Mouse (Mus musculus) c-Kit-positive CD71-positive TER-119-negative erythroid progenitor cells, embryonic 14.5 days (primary cell): Measurements from ENCODE around the gene Ralgapa2.

Source experiments
- DNase-seq: peaks from one replicate; pipeline ENCODE4 v3.0.0-alpha.2; 2013; ENCODE audit warnings: low read depth

Gene Ralgapa2

GRCm38 (mm10) chr2:146300500-146301020 lies 211.6 kb downstream of the Ralgapa2 start:
- no peak for DNase-seq

GRCm38 (mm10) chr2:146299841-146300460 lies 212.2 kb downstream of the Ralgapa2 start:
- DNase-seq: no peak

GRCm38 (mm10) chr2:146293538-146293937 lies 218.6 kb downstream of the Ralgapa2 start:
- DNase-seq: no peak

- DNase-seq: no peak
Measured at GRCm38 (mm10) chr2:146290871-146291637, 221.1 kb downstream of the Ralgapa2 start.

- no peak for DNase-seq
Measured at GRCm38 (mm10) chr2:146290366-146290765, 221.8 kb downstream of the Ralgapa2 start.

GRCm38 (mm10) chr2:146289394-146289793 lies 222.8 kb downstream of the Ralgapa2 start:
- no peak for DNase-seq

- no peak for DNase-seq
Measured at GRCm38 (mm10) chr2:146288326-146288725, 223.8 kb downstream of the Ralgapa2 start.

GRCm38 (mm10) chr2:146287531-146287930 lies 224.6 kb downstream of the Ralgapa2 start:
- no peak for DNase-seq

GRCm38 (mm10) chr2:146281346-146281745 lies 230.8 kb downstream of the Ralgapa2 start:
- peak; percentile 20 for DNase-seq

- no peak for DNase-seq
Measured at GRCm38 (mm10) chr2:146280921-146281274, 231.2 kb downstream of the Ralgapa2 start.

GRCm38 (mm10) chr2:146280221-146280920 lies 231.8 kb downstream of the Ralgapa2 start:
- DNase-seq: no peak

GRCm38 (mm10) chr2:146279430-146280220 lies 232.5 kb downstream of the Ralgapa2 start:
- no peak for DNase-seq

- DNase-seq: no peak
Measured at GRCm38 (mm10) chr2:146278381-146278780, 233.8 kb downstream of the Ralgapa2 start.

- DNase-seq: no peak
Measured at GRCm38 (mm10) chr2:146266539-146266938, 245.6 kb downstream of the Ralgapa2 start.

- no peak for DNase-seq
Measured at GRCm38 (mm10) chr2:146265045-146265444, 247.1 kb downstream of the Ralgapa2 start.

GRCm38 (mm10) chr2:146262966-146263365 lies 249.2 kb downstream of the Ralgapa2 start:
- DNase-seq: no peak

- DNase-seq: no peak
Measured at GRCm38 (mm10) chr2:146262215-146262614, 249.9 kb downstream of the Ralgapa2 start.

- DNase-seq: no peak
Measured at GRCm38 (mm10) chr2:146261146-146261545, 251.0 kb downstream of the Ralgapa2 start.

GRCm38 (mm10) chr2:146259787-146260560 lies 252.2 kb downstream of the Ralgapa2 start:
- no peak for DNase-seq

GRCm38 (mm10) chr2:146258736-146259469 lies 253.2 kb downstream of the Ralgapa2 start:
- DNase-seq: no peak
